Mouse (Mus musculus): ENCODE results near the gene Synpo2.

GRCm38 (mm10) chr3:123189826-123190225 lies 46.1 kb downstream of the Synpo2 start:
- no peak for TF ChIP-seq CTCF (IDR thresholded peaks at IDR 0.05; ENCODE audit: low read depth)
- TF ChIP-seq EP300 (optimal IDR thresholded peaks at IDR 0.05): no peak
